Mouse (Mus musculus) liver, adult 10 weeks (tissue): Measurements from ENCODE around the gene Pttg1ip. TPM values are rescaled to one million over a fixed set of nuclear protein-coding genes. Genes with fewer than 3 reads are reported as not detected.

Experiments
- polyA plus RNA-seq: library from polyadenylated mRNA; stranded (reverse); fragments of 350-450 nt; fragmentation: Illumina TruSeq; extraction: RNeasy Lipid Tissue Mini Kit (QIAGEN cat#74804); gene quantifications from one replicate; pipeline ENCODE4 v1.2.3, GENCODE M21; 2014; ENCODE audit warnings: low read depth, low replicate concordance

The Pttg1ip gene
- 158 TPM for polyA plus RNA-seq

GRCm38 (mm10) chr10:77581408-77582284, at the start of gene Pttg1ip:
Gene Pttg1ip, plus strand, starts transcription at chr10:77581720.

GRCm38 (mm10) chr10:77605908-77606826, 24.6 kb downstream of the Pttg1ip start, which contains the start of the genes Sumo3 and Gm49325:
Gene Sumo3, plus strand, starts transcription at chr10:77606097.
Gene Gm49325, plus strand, starts transcription at chr10:77606197.

GRCm38 (mm10) chr10:77622055-77622988, 40.8 kb downstream of the Pttg1ip start, which contains the start of gene Ube2g2:
Gene Ube2g2, plus strand, starts transcription at chr10:77622275.

Other genes starting within 250 kb of the Pttg1ip start
- 2.9 TPM for gene Adarb1, start 163.4 kb upstream of the Pttg1ip start, polyA plus RNA-seq
- gene Fam207a, start 65.9 kb upstream of the Pttg1ip start, polyA plus RNA-seq = 1.5 TPM
- gene Itgb2, start 51.5 kb upstream of the Pttg1ip start, polyA plus RNA-seq = 1.2 TPM
- 72.2 TPM for gene Sumo3, start 24.4 kb downstream of the Pttg1ip start, polyA plus RNA-seq
- not detected for gene Gm49325, start 24.5 kb downstream of the Pttg1ip start, polyA plus RNA-seq
- 10.8 TPM for gene Ube2g2, start 40.6 kb downstream of the Pttg1ip start, polyA plus RNA-seq
- gene Tspear, start 104.8 kb downstream of the Pttg1ip start, polyA plus RNA-seq = not detected
- gene Gm19402, start 109.0 kb downstream of the Pttg1ip start, polyA plus RNA-seq = not detected
- gene Gm9508, start 115.5 kb downstream of the Pttg1ip start, polyA plus RNA-seq = not detected
- not detected for gene Gm10272, start 124.9 kb downstream of the Pttg1ip start, polyA plus RNA-seq
- gene Gm10024, start 129.7 kb downstream of the Pttg1ip start, polyA plus RNA-seq = not detected
- not detected for gene Gm10142, start 134.1 kb downstream of the Pttg1ip start, polyA plus RNA-seq
- gene Krtap12-1, start 138.9 kb downstream of the Pttg1ip start, polyA plus RNA-seq = not detected
- not detected for gene Gm10100, start 144.8 kb downstream of the Pttg1ip start, polyA plus RNA-seq
- not detected for gene Gm18596, start 160.9 kb downstream of the Pttg1ip start, polyA plus RNA-seq
- not detected for gene Gm9736, start 169.6 kb downstream of the Pttg1ip start, polyA plus RNA-seq
- gene Gm3233, start 178.0 kb downstream of the Pttg1ip start, polyA plus RNA-seq = not detected
- gene Gm3238, start 189.6 kb downstream of the Pttg1ip start, polyA plus RNA-seq = not detected
- gene Gm7138, start 195.2 kb downstream of the Pttg1ip start, polyA plus RNA-seq = not detected
- gene Gm3250, start 200.8 kb downstream of the Pttg1ip start, polyA plus RNA-seq = not detected
- not detected for gene Gm7137, start 206.5 kb downstream of the Pttg1ip start, polyA plus RNA-seq
- gene Gm9639, start 213.4 kb downstream of the Pttg1ip start, polyA plus RNA-seq = not detected
- not detected for gene Gm19668, start 217.4 kb downstream of the Pttg1ip start, polyA plus RNA-seq
- gene Gm9507, start 230.1 kb downstream of the Pttg1ip start, polyA plus RNA-seq = not detected
- not detected for gene Gm2696, start 233.0 kb downstream of the Pttg1ip start, polyA plus RNA-seq
- not detected for gene Krtap10-4, start 245.4 kb downstream of the Pttg1ip start, polyA plus RNA-seq